Mouse (Mus musculus) myocyte (in vitro differentiated cells): ENCODE measurements around the gene 9930021J03Rik. TPM values are rescaled to one million over a fixed set of nuclear protein-coding genes. Genes with fewer than 3 reads are reported as not detected.

Experiments used
- H3K27me3 ChIP-seq: one replicate; pipeline ENCODE4 v1.6.1; 2011; ENCODE audit not compliant: control insufficient read depth, insufficient read depth, insufficient read length
- H3K36me3 ChIP-seq: one replicate; pipeline ENCODE4 v1.6.1; 2011; ENCODE audit not compliant: control insufficient read depth, insufficient read depth
- H3K4me2 ChIP-seq: one replicate; pipeline ENCODE4 v1.6.1; 2011; ENCODE audit warnings: low read depth, control low read depth
- H3K4me3 ChIP-seq: one replicate; pipeline ENCODE4 v1.5.1; 2011; ENCODE audit warnings: mild to moderate bottlenecking, control low read depth, moderate library complexity
- H3K79me2 ChIP-seq: one replicate; pipeline ENCODE4 v1.6.1; 2011; ENCODE audit not compliant: control insufficient read depth, insufficient read depth
- H3ac ChIP-seq: one replicate; pipeline ENCODE4 v1.6.1; 2011; ENCODE audit not compliant: control insufficient read depth, insufficient read length
- CEBPB ChIP-seq: IDR thresholded peaks from 2 replicates; pipeline ENCODE4 v1.6.1; 2011; ENCODE audit warnings: mild to moderate bottlenecking, moderate library complexity; ENCODE audit not compliant: poor library complexity, insufficient read depth, severe bottlenecking
- E2F4 ChIP-seq: IDR thresholded peaks from one replicate; pipeline ENCODE4 v1.6.1; 2011; ENCODE audit warnings: mild to moderate bottlenecking, control low read depth, moderate library complexity; ENCODE audit not compliant: insufficient read depth
- MAX ChIP-seq: IDR thresholded peaks from one replicate; pipeline ENCODE4 v1.6.1; 2011; ENCODE audit warnings: low read depth, mild to moderate bottlenecking, control low read depth
- MYOD1 ChIP-seq, 3 experiments: IDR thresholded peaks; one replicate each; pipeline ENCODE4 v1.6.1; 2011; ENCODE audit warnings: control low read depth in 2 of 3, low read depth in 2 of 3, mild to moderate bottlenecking in 2 of 3, moderate library complexity in 1 of 3; ENCODE audit not compliant: insufficient read length in 2 of 3, control insufficient read depth in 1 of 3
- MYOG ChIP-seq, 3 experiments: IDR thresholded peaks; one replicate each; pipeline ENCODE4 v1.6.1; 2011; ENCODE audit warnings: control low read depth in 2 of 3, low read depth in 2 of 3, mild to moderate bottlenecking in 2 of 3; ENCODE audit not compliant: insufficient read length in 2 of 3, control insufficient read depth in 1 of 3, insufficient read depth in 1 of 3
- POLR2A ChIP-seq: IDR thresholded peaks from one replicate; pipeline ENCODE4 v1.6.1; 2011; ENCODE audit warnings: low read depth, mild to moderate bottlenecking, control low read depth, moderate library complexity; ENCODE audit not compliant: insufficient read length
- POLR2AphosphoS2 ChIP-seq: IDR thresholded peaks from one replicate; pipeline ENCODE4 v1.6.1; 2011; ENCODE audit warnings: low read depth, control low read depth; ENCODE audit not compliant: insufficient read length
- REST ChIP-seq: IDR thresholded peaks from one replicate; pipeline ENCODE4 v1.6.1; 2011; ENCODE audit warnings: mild to moderate bottlenecking, control low read depth, moderate library complexity; ENCODE audit not compliant: insufficient read depth, insufficient read length
- SRF ChIP-seq: IDR thresholded peaks from one replicate; pipeline ENCODE4 v1.6.1; 2011; ENCODE audit warnings: low read depth; ENCODE audit not compliant: control insufficient read depth, insufficient read length
- TCF12 ChIP-seq: IDR thresholded peaks from one replicate; pipeline ENCODE4 v1.6.1; 2011; ENCODE audit warnings: mild to moderate bottlenecking, control low read depth; ENCODE audit not compliant: poor library complexity, insufficient read depth, severe bottlenecking
- TCF3 ChIP-seq: IDR thresholded peaks from one replicate; pipeline ENCODE4 v1.6.1; 2011; ENCODE audit warnings: low read depth, control low read depth; ENCODE audit not compliant: insufficient read length
- USF1 ChIP-seq: IDR thresholded peaks from one replicate; pipeline ENCODE4 v1.6.1; 2011; ENCODE audit warnings: low read depth, mild to moderate bottlenecking, control low read depth, moderate library complexity
- polyA plus RNA-seq: library from polyadenylated mRNA; unstranded; fragments of >200 nt; fragmentation: generic; extraction: Trizol; gene quantifications from one replicate; pipeline ENCODE4 v1.2.1, GENCODE M21; 2012; ENCODE audit warnings: missing spikeins

9930021J03Rik gene
- polyA plus RNA-seq, 1 experiment = 3.1 TPM

DNA sequence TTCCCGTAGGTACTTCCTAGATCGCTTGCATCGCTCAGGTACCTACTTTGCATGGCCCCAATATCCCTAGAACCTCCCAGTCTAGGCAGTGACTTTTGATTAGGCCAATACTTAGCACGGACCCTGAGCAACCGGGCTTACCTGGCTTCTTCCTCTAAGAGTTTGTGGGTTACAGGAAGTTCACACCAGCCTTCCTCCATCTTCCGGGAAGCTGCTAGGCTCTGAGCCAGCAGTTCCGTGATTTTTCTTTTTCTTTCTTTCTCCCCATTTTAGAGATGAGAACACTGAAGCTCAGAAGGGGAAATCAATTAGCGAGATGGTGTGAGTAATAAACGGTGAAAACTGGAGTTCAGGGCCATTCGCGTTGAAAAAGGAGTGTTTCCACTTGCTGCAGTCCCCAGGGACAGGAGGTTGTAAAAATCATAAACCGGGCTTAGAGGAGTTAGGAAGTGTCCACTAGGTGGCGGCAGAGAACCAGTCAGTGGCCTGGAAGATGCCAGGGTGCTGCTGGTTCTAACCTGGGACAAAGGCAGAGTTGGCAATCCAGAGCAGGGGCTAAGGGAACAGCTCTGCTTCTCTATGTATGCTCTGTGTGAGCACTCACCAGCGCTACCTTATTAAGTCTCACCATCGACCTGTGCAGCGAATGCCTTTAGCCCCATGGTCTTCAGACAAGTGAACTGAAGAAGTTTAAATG is 121.8 kb downstream of the 9930021J03Rik start:
- H3K27me3 ChIP-seq = no peaks in the 10 kb centered on the region
- no peak for TF ChIP-seq TCF3
- no peak for TF ChIP-seq CEBPB
- no peak for TF ChIP-seq MYOG (IDR thresholded peaks at IDR 0.05; ENCODE audit: control insufficient read depth in 1 of 3, insufficient read depth in 1 of 3, insufficient read length in 2 of 3, low read depth in 2 of 3)
- no peak for TF ChIP-seq USF1
- no peak for TF ChIP-seq REST
- TF ChIP-seq SRF = no peak
- no peak for TF ChIP-seq E2F4
- no peak for TF ChIP-seq MYOD1 (IDR thresholded peaks at IDR 0.05; ENCODE audit: control insufficient read depth in 1 of 3, insufficient read length in 2 of 3, low read depth in 2 of 3)
- no peak for TF ChIP-seq MAX
- TF ChIP-seq POLR2A = no peak
- TF ChIP-seq TCF12 = no peak
- no peak for TF ChIP-seq POLR2AphosphoS2
- no peaks in the 10 kb centered on the region for H3K36me3 ChIP-seq
- H3ac ChIP-seq = no peak overlapping the region
- H3K79me2 ChIP-seq = no peaks in the 10 kb centered on the region
- no peak overlapping the region for H3K4me3 ChIP-seq
- H3K4me2 ChIP-seq = no peak overlapping the region

DNA sequence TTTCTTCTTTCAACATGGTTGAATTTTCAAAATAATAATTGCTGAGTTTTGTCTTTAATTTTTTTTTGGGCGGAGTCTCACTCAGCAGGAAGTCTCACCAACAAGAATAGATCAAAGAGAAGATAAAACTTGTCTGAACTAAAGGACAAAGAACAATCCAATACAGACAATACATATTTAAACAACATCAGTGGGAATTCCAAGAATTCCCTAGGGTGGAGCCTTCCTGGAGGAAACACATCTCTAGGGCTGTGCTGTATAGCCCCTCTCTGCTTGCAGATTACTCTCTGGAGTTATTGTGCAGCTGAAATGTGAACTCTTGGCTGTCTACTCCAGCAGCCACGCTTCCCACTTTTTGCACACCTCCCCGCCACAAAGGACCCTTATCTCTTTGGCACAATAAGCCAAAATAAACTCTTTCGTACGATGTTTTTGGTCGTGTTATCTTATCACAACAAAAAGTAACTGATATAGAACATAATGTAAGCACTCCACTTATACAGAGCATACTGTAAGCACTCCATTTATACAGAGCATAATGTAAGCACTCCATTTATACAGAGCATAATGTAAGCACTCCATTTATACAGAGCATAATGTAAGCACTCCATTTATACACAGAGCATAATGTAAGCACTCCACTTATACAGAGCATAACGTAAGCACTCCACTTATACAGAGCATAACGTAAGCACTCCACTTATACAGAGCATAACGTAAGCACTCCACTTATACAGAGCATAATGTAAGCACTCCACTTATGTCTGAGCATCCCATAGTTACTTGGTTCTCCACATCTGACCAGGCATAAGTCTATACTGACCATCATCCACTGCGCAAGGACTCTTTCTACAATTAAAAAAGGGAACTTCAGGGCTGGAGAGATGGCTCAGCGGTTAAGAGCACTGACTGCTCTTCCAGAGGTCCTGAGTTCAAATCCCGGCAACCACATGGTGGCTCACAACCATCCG is 125.3 kb downstream of the 9930021J03Rik start:
- H3K79me2 ChIP-seq = no peaks in the 10 kb centered on the region
- no peaks in the 10 kb centered on the region for H3K27me3 ChIP-seq
- H3K4me2 ChIP-seq = no peak overlapping the region
- H3ac ChIP-seq = no peak overlapping the region
- no peak for TF ChIP-seq MYOG (IDR thresholded peaks at IDR 0.05; ENCODE audit: control insufficient read depth in 1 of 3, insufficient read depth in 1 of 3, insufficient read length in 2 of 3, low read depth in 2 of 3)
- TF ChIP-seq TCF3 = no peak
- no peak for TF ChIP-seq CEBPB
- TF ChIP-seq USF1 = no peak
- TF ChIP-seq SRF = no peak
- no peak for TF ChIP-seq REST
- no peak for TF ChIP-seq POLR2A
- no peak for TF ChIP-seq MAX
- TF ChIP-seq E2F4 = no peak
- no peak for TF ChIP-seq TCF12
- no peak for TF ChIP-seq MYOD1 (IDR thresholded peaks at IDR 0.05; ENCODE audit: control insufficient read depth in 1 of 3, insufficient read length in 2 of 3, low read depth in 2 of 3)
- no peak for TF ChIP-seq POLR2AphosphoS2
- H3K4me3 ChIP-seq = no peak overlapping the region
- no peaks in the 10 kb centered on the region for H3K36me3 ChIP-seq

DNA sequence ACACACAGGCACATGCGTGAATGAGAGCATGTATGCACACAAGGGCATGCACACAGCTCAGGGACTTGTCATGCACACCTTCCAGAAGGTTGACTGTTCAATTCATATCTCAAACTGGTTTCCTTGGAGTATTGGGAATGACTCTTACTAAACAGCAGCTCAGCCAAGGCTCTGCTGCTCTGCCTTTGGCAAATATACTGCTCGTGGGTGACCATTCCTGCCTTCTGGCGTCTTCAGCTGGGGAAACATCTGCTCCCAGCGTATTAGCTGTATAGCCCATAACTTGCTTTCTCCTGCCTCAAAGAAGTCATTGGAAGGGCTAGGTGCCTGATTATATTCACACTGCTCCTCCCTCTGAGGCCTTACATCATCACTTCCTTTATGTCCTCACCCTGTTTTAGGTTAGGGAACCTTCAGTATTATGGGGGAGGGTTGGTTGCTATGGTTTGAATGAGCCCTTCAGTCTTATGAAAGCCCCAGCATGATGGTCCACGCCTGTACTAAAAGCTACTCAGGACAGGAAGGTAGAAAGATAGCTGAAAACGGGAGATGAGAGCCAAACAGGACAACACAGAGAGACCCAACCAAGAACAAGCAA is 127.5 kb downstream of the 9930021J03Rik start:
- no peak overlapping the region for H3K4me3 ChIP-seq
- no peaks in the 10 kb centered on the region for H3K36me3 ChIP-seq
- no peak overlapping the region for H3K4me2 ChIP-seq
- no peaks in the 10 kb centered on the region for H3K27me3 ChIP-seq
- TF ChIP-seq MAX (no peak), SRF (no peak), MYOD1 (IDR thresholded peaks at IDR 0.05; ENCODE audit: control insufficient read depth in 1 of 3, insufficient read length in 2 of 3, low read depth in 2 of 3) (no peak), USF1 (no peak), E2F4 (no peak), TCF3 (no peak), TCF12 (no peak), MYOG (IDR thresholded peaks at IDR 0.05; ENCODE audit: control insufficient read depth in 1 of 3, insufficient read depth in 1 of 3, insufficient read length in 2 of 3, low read depth in 2 of 3) (no peak), POLR2AphosphoS2 (no peak), CEBPB (no peak), REST (no peak), POLR2A (no peak)
- H3K79me2 ChIP-seq = no peaks in the 10 kb centered on the region
- no peak overlapping the region for H3ac ChIP-seq

DNA sequence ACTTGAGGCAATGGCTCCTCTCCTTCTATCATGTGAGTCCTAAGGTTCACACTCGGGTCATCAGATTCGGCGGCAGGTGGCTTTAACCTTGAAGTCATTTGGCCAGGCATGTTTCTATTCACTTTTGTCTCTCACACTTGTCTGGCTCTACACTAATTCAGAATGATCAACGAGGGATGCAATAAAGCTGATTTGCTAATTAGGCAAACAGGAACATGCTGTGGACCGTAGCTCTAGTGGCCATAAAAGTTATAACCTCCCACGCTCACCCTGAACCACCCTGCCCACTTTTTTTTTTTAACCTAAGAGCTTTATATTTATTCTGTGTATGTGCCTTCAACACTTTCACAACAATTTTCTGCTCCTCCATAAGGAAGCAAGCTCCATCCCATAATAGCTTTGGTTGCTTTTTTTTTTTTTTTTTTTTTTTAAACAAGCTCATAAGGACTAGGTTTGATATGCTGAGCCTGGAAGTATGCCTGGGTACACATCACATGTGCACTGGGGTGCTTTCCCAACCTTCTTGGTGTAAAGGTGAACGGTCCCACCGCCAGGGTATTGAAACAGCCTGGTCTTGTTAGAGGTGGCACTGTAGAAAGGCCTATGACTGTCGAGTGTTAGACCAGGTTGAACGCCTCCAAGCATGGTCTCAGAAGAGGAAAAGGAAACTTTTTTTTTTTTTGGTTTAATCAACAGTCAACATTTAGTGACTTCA is 129.2 kb downstream of the 9930021J03Rik start:
- Histone ChIP-seq H3K79me2 (no peaks in the 10 kb centered on the region), H3K4me2 (no peak overlapping the region), H3ac (no peak overlapping the region), H3K27me3 (no peaks in the 10 kb centered on the region), H3K4me3 (no peak overlapping the region), H3K36me3 (no peaks in the 10 kb centered on the region)
- no peak for TF ChIP-seq CEBPB
- TF ChIP-seq USF1 = no peak
- TF ChIP-seq TCF12 = no peak
- no peak for TF ChIP-seq POLR2AphosphoS2
- TF ChIP-seq TCF3 = no peak
- TF ChIP-seq SRF = no peak
- no peak for TF ChIP-seq POLR2A
- no peak for TF ChIP-seq MAX
- no peak for TF ChIP-seq E2F4
- no peak for TF ChIP-seq MYOG (IDR thresholded peaks at IDR 0.05; ENCODE audit: control insufficient read depth in 1 of 3, insufficient read depth in 1 of 3, insufficient read length in 2 of 3, low read depth in 2 of 3)
- TF ChIP-seq REST = no peak
- TF ChIP-seq MYOD1 (IDR thresholded peaks at IDR 0.05; ENCODE audit: control insufficient read depth in 1 of 3, insufficient read length in 2 of 3, low read depth in 2 of 3) = no peak
